Mouse (Mus musculus) small intestine, adult 2 months (tissue): ENCODE results near the gene Qsox2. TPM values are rescaled to one million over a fixed set of nuclear protein-coding genes. Genes with fewer than 3 reads are reported as not detected.

Experiments used
- H3K27ac ChIP-seq: fragments of 200-500 bp; 2 replicates; pipeline ENCODE4 v1.5.1; 2012; ENCODE audit warnings: low read depth, low read length, control low read depth, inconsistent platforms; ENCODE audit not compliant: insufficient read depth
- H3K27me3 ChIP-seq: fragments of 200-500 bp; 2 replicates; pipeline ENCODE4 v1.6.1; 2012; ENCODE audit warnings: mild to moderate bottlenecking, moderate library complexity, low read length, inconsistent platforms; ENCODE audit not compliant: control insufficient read depth, insufficient read depth
- H3K36me3 ChIP-seq: fragments of 200-500 bp; 2 replicates; pipeline ENCODE4 v1.6.1; 2012; ENCODE audit warnings: mild to moderate bottlenecking, low read length, control low read depth, inconsistent platforms; ENCODE audit not compliant: control insufficient read depth, insufficient read depth
- H3K4me1 ChIP-seq: fragments of 200-500 bp; 2 replicates; pipeline ENCODE4 v1.6.1; 2012; ENCODE audit warnings: low read length, inconsistent platforms, mixed read lengths; ENCODE audit not compliant: control insufficient read depth, insufficient read depth, insufficient read length
- H3K4me3 ChIP-seq: fragments of 200-500 bp; 2 replicates; pipeline ENCODE4 v1.5.1; 2012; ENCODE audit warnings: low read depth, mild to moderate bottlenecking, control low read depth, inconsistent platforms, low read length, moderate library complexity
- CTCF ChIP-seq: fragments of 200-500 bp; IDR thresholded peaks from 2 replicates; pipeline ENCODE4 v1.5.1; 2012; ENCODE audit warnings: low read depth, mild to moderate bottlenecking, control low read depth, inconsistent platforms, low read length, moderate library complexity, mixed read lengths; ENCODE audit not compliant: insufficient replicate concordance, insufficient read length; ENCODE audit errors: extremely low read depth
- POLR2A ChIP-seq: fragments of 200-500 bp; IDR thresholded peaks from 2 replicates; pipeline ENCODE4 v1.6.1; 2012; ENCODE audit warnings: low read depth, mild to moderate bottlenecking, control low read depth, inconsistent platforms, low read length, moderate library complexity
- WGBS: fragments of 180-500 bp; shearing (Covaris S2); methylation state at CpG from one replicate; pipeline ENCODE4 v1.1.7; 2018; 5-methylcytosine and 5-hydroxymethylcytosine counted together
- polyA plus RNA-seq: library from polyadenylated mRNA; depleted of rRNA; stranded (reverse); fragments of >200 nt; gene quantifications from 2 replicates; pipeline ENCODE4 v1.2.3, GENCODE M21; 2012; rRNA removed

Gene Qsox2
- polyA plus RNA-seq, 1 experiment, result 10.9 TPM

- WGBS, result 60% methylated on average over 11 of the region's 11 CpGs
Measured at GRCm38 (mm10) chr2:26168843-26169579, 68.3 kb downstream of the Qsox2 start.

GRCm38 (mm10) chr2:26166890-26167289, 70.4 kb downstream of the Qsox2 start:
- H3K4me1 ChIP-seq, result peaks cover 5% of the 10 kb centered on the region
- H3K36me3 ChIP-seq, result no peaks in the 10 kb centered on the region
- H3K27ac ChIP-seq, result no peak overlapping the region
- no peaks in the 10 kb centered on the region; the same call in 1 of the 2 replicates for H3K27me3 ChIP-seq
- TF ChIP-seq CTCF, result no peak
- WGBS, result 76% methylated on average over 3 of the region's 3 CpGs
- no peak overlapping the region for H3K4me3 ChIP-seq

More at GRCm38 (mm10) chr2:26168843-26169579, 68.3 kb downstream of the Qsox2 start:
- peaks cover 13% of the 10 kb centered on the region for H3K4me1 ChIP-seq
- no peak overlapping the region for H3K27ac ChIP-seq
- H3K27me3 ChIP-seq, result no peaks in the 10 kb centered on the region
- TF ChIP-seq CTCF (no peak), POLR2A (no peak)
- no peaks in the 10 kb centered on the region for H3K36me3 ChIP-seq
- H3K4me3 ChIP-seq, result no peak overlapping the region

Other genes starting within 250 kb of the Qsox2 start
- gene Ubac1, start 215.8 kb downstream of the Qsox2 start, polyA plus RNA-seq, result 33.8 and 55.1 TPM in 2 replicates
- gene Nacc2, start 114.3 kb downstream of the Qsox2 start, polyA plus RNA-seq, result 45.4 and 51.2 TPM in 2 replicates
- gene Lhx3, start 29.2 kb downstream of the Qsox2 start, polyA plus RNA-seq, result 0.13 TPM in 1 of 2 replicates, not detected in the other
- 0.34 and 0.36 TPM in 2 replicates for gene Ccdc187, start 57.0 kb upstream of the Qsox2 start, polyA plus RNA-seq
- gene Gpsm1, start 78.0 kb upstream of the Qsox2 start, polyA plus RNA-seq, result 7.1 and 8.1 TPM in 2 replicates
- gene Dnlz, start 114.6 kb upstream of the Qsox2 start, polyA plus RNA-seq, result 12.6 and 23.7 TPM in 2 replicates
- gene Card9, start 123.4 kb upstream of the Qsox2 start, polyA plus RNA-seq, result 3.3 and 4.5 TPM in 2 replicates
- 14.0 and 20.4 TPM in 2 replicates for gene Snapc4, start 143.1 kb upstream of the Qsox2 start, polyA plus RNA-seq
- 31.3 and 60.0 TPM in 2 replicates for gene Entr1, start 151.8 kb upstream of the Qsox2 start, polyA plus RNA-seq
- gene Pmpca, start 151.8 kb upstream of the Qsox2 start, polyA plus RNA-seq, result 12.0 and 17.7 TPM in 2 replicates
- gene Inpp5e, start 171.7 kb upstream of the Qsox2 start, polyA plus RNA-seq, result 9.0 and 17.4 TPM in 2 replicates
- 72.4 and 105 TPM in 2 replicates for gene Sec16a, start 207.7 kb upstream of the Qsox2 start, polyA plus RNA-seq